Mouse (Mus musculus): ENCODE results near the gene Lpo. TPM values are rescaled to one million over a fixed set of nuclear protein-coding genes. Genes with fewer than 3 reads are reported as not detected.
"Not testable (repeated sequence)": the region's sequence is repeated elsewhere in the genome, so short reads cannot be mapped to it uniquely, and the experiment has no call there.

Lpo gene
- 0.19 TPM in 1 of 2 replicates, not detected in the other for total RNA-seq (2014; rRNA removed; ENCODE audit: low replicate concordance)
- not detected in 2 replicates for polyA plus RNA-seq (2015; fragmentation: Nextera tagmentation; extraction: Ambion mirVana)

DNA sequence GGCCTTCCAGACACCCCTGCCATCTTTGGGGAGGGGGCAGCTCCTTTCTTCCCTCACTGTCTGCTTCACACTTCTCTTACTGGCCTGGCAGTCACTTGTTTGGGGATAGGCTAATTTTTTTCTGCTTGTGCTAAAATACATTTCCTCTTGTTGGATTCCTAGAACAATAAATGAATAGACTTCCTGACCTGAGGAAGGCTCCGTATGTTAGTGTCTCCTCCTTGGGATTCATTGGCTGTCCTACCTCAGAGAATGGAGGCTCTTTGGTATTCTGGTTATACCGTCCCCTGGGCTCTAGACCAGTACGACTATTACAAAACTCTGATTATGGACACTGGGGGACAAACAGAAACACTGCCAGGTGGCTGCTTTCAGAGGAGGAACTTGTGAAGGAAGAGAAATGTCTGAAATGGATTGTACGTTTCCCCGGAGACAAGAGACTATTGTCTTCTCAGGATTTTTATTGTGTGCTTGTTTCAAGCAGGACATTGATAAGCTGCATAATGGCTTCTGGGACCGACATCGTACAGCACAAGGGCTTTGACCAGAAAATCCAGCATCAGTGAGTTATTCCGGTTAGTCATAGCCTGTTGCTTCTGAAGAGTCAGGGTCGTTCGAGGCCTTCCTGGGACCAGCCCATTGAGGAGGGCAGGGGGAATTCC lies at the start of gene Lpo:
Gene Lpo, minus strand, starts transcription at position 51 of the 662 bp plus-strand sequence.
- TF ChIP-seq EP300 (IDR thresholded peaks at IDR 0.05; ENCODE audit: low read depth) (no peak), CTCF (IDR thresholded peaks at IDR 0.05; ENCODE audit: low read depth) (no peak)
- H3K27me3 ChIP-seq (ENCODE audit: control insufficient read depth, insufficient read depth, low read length) = 0 out of 2 replicates have a peak, but pooled peaks cover 5% of the 10 kb centered on the region

DNA sequence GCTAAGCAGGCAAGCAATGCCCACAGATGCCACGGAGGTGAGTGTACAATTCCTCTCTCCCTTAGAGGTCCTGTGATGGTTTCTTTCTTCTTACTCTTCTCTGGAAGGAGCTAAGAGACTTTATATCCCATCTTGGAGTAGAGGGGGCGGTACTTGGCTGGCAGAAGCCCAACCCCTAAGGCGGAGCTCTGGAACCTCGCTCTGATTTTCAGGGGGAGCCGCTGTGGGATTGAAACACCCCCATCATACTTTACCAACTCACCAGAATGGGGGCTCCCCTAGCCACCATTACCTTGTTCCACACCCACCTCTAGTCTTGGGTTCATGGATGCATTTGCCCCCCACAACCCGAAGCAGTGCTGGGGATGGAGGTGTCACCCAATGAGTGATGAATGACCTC lies 47.3 kb upstream of the Lpo start, which contains the start of gene Epx:
Gene Epx, minus strand, starts transcription at position 101 of the 400 bp plus-strand sequence.
- 80% methylated on average over 6 of the region's 6 CpGs for WGBS
- H3K4me2 ChIP-seq (ENCODE audit: low read depth, low read length) = no peak within 1 kb of the TSS
- no peak for TF ChIP-seq EP300 (IDR thresholded peaks at IDR 0.05; ENCODE audit: low read depth)
- no peak for TF ChIP-seq CTCF (IDR thresholded peaks at IDR 0.05; ENCODE audit: low read depth)
- H3K36me3 ChIP-seq (replicated peaks; ENCODE audit: control insufficient read depth, insufficient read depth, low read length) = no peaks in the 10 kb centered on the region
- no peak within 1 kb of the TSS for H3K9ac ChIP-seq (replicated peaks; ENCODE audit: low read depth, low read length)
- H3K9me3 ChIP-seq (replicated peaks; ENCODE audit: control insufficient read depth, low read length) = no peaks in the 10 kb centered on the region
- no peak within 1 kb of the TSS for H3K27ac ChIP-seq (ENCODE audit: low read depth)
- H3K4me1 ChIP-seq (ENCODE audit: control insufficient read depth, insufficient read depth) = no peaks in the 10 kb centered on the region
- ATAC-seq (ENCODE audit: insufficient read depth, low read depth) (no peak), DNase-seq (ENCODE audit: low spot score) (no peak)
- no peak within 1 kb of the TSS for H3K4me3 ChIP-seq (ENCODE audit: low read depth, low read length)
- H3K27me3 ChIP-seq (ENCODE audit: control insufficient read depth, insufficient read depth, low read length) = 0 out of 2 replicates have a peak, but pooled peaks cover 2% of the 10 kb centered on the region

More for the DNA sequence above, at the start of gene Lpo:
- Histone ChIP-seq H3K4me1 (ENCODE audit: control insufficient read depth, insufficient read depth) (no peaks in the 10 kb centered on the region), H3K4me2 (ENCODE audit: low read depth, low read length) (no peak within 1 kb of the TSS), H3K36me3 (replicated peaks; ENCODE audit: control insufficient read depth, insufficient read depth, low read length) (no peaks in the 10 kb centered on the region), H3K4me3 (ENCODE audit: low read depth, low read length) (no peak within 1 kb of the TSS), H3K9ac (replicated peaks; ENCODE audit: low read depth, low read length) (no peak within 1 kb of the TSS), H3K27ac (ENCODE audit: low read depth) (no peak within 1 kb of the TSS), H3K9me3 (replicated peaks; ENCODE audit: control insufficient read depth, low read length) (no peaks in the 10 kb centered on the region)
- ATAC-seq (ENCODE audit: insufficient read depth, low read depth) (no peak), DNase-seq (ENCODE audit: low spot score) (no peak)
- 58% methylated on average over 10 of the region's 10 CpGs for WGBS

DNA sequence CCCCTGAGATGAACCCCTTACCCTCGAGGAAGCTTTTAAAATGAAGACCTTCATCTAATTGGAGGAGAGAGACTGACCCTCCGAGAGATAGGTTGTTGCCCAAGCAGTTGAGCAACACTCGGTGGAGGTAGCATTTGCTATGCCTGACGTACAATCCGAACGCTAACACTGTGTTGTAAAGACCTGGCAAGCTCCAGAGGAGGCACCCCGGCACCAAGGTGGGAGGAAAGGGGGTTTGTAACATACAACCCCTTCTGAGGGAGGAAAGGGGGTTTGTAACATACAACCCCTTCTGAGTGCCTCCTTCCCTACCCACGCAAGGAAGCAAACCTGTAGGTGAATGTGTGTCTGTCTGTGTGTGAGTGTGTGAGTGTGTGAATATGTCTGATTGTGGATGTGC lies 43.7 kb upstream of the Lpo start:
- H3K9me3 ChIP-seq (replicated peaks; ENCODE audit: control insufficient read depth, low read length) = no peaks in the 10 kb centered on the region
- no peaks in the 10 kb centered on the region for H3K4me1 ChIP-seq (ENCODE audit: control insufficient read depth, insufficient read depth)
- no peak for DNase-seq (ENCODE audit: low spot score)
- no peak overlapping the region for H3K4me3 ChIP-seq (ENCODE audit: low read depth, low read length)
- H3K27me3 ChIP-seq (ENCODE audit: control insufficient read depth, insufficient read depth, low read length) = 0 out of 2 replicates have a peak, but pooled peaks cover under 1% of the 10 kb centered on the region
- no peak overlapping the region for H3K9ac ChIP-seq (replicated peaks; ENCODE audit: low read depth, low read length)
- WGBS = 31% methylated on average over 8 of the region's 8 CpGs
- TF ChIP-seq CTCF (IDR thresholded peaks at IDR 0.05; ENCODE audit: low read depth) (no peak), EP300 (IDR thresholded peaks at IDR 0.05; ENCODE audit: low read depth) (no peak)
- H3K4me2 ChIP-seq (ENCODE audit: low read depth, low read length) = no peak overlapping the region
- H3K27ac ChIP-seq (ENCODE audit: low read depth) = no peak overlapping the region
- H3K36me3 ChIP-seq (replicated peaks; ENCODE audit: control insufficient read depth, insufficient read depth, low read length) = no peaks in the 10 kb centered on the region
- ATAC-seq (ENCODE audit: insufficient read depth, low read depth) = no peak

DNA sequence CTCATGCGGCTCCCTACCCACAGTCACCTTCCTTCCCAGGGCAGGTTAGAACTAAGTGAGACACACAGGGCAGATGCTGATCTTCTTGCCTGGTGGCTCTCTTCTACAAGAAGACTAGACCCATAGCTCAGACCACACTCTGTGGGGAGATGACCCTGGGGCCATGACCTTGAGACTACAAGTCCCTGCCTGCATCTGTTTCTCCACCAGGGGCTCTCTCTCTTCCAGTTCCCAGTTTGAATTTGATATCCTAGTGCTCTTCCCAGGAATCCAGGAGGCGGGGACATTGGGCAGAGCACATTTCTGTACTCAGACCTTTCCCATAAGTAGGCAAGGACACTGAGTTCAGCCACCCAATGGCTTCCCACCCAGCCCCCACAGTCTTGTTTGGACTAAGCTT lies 42.0 kb upstream of the Lpo start:
- no peaks in the 10 kb centered on the region for H3K4me1 ChIP-seq (ENCODE audit: control insufficient read depth, insufficient read depth)
- no peak for DNase-seq (ENCODE audit: low spot score)

DNA sequence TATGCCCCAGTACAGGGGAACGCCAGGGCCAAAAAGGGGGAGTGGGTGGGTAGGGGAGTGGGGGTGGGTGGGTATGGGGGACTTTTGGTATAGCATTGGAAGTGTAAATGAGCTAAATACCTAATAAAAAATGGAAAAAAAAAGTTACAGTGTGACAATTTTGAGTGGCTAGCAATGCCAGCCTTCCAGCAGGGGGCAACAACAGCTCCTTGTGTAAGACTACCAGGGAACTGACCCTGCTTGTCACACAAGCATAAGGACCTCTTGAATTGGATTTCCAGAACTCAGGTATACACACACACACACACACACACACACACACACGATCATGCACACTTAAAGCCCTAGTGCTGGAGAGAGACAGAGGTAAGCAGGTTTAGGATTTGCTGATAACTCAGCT lies 38.8 kb upstream of the Lpo start:
- DNase-seq (ENCODE audit: low spot score) = not testable (repeated sequence)

More for the DNA sequence above, 42.0 kb upstream of the Lpo start:
- Histone ChIP-seq H3K27me3 (ENCODE audit: control insufficient read depth, insufficient read depth, low read length) (no peaks in the 10 kb centered on the region), H3K9ac (replicated peaks; ENCODE audit: low read depth, low read length) (no peak overlapping the region), H3K4me3 (ENCODE audit: low read depth, low read length) (no peak overlapping the region), H3K27ac (ENCODE audit: low read depth) (no peak overlapping the region), H3K36me3 (replicated peaks; ENCODE audit: control insufficient read depth, insufficient read depth, low read length) (no peaks in the 10 kb centered on the region), H3K9me3 (replicated peaks; ENCODE audit: control insufficient read depth, low read length) (no peaks in the 10 kb centered on the region), H3K4me2 (ENCODE audit: low read depth, low read length) (no peak overlapping the region)
- TF ChIP-seq CTCF (IDR thresholded peaks at IDR 0.05; ENCODE audit: low read depth) = no peak
- TF ChIP-seq EP300 (IDR thresholded peaks at IDR 0.05; ENCODE audit: low read depth) = no peak
- WGBS = 71% methylated on average over 2 of the region's 2 CpGs
- ATAC-seq (ENCODE audit: insufficient read depth, low read depth) = no peak

DNA sequence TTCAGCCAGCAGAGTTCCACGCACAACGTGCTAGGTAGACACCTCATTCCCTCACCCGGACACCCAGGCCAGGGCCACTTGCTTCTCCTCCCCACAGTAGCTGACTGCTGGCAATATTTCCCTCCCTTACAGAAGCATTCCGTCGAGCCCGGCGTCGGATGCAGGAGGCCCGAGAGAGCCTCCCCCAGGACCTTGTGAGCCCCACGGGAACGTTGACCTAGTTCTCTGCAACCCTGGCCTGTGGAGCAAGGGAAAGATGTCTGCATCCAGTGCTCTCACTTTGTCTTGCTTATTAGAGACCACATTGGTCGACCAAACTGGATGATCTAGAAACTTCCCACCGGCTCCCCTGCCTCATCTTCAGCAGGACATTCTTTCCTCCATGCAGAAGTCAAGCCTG lies 34.7 kb upstream of the Lpo start:
- Histone ChIP-seq H3K4me3 (ENCODE audit: low read depth, low read length) (no peak overlapping the region), H3K36me3 (replicated peaks; ENCODE audit: control insufficient read depth, insufficient read depth, low read length) (peaks cover 5% of the 10 kb centered on the region; the same call in 1 of the 2 replicates), H3K4me2 (ENCODE audit: low read depth, low read length) (no peak overlapping the region), H3K9ac (replicated peaks; ENCODE audit: low read depth, low read length) (no peak overlapping the region), H3K9me3 (replicated peaks; ENCODE audit: control insufficient read depth, low read length) (no peaks in the 10 kb centered on the region), H3K27me3 (ENCODE audit: control insufficient read depth, insufficient read depth, low read length) (no peaks in the 10 kb centered on the region), H3K4me1 (ENCODE audit: control insufficient read depth, insufficient read depth) (no peaks in the 10 kb centered on the region), H3K27ac (ENCODE audit: low read depth) (no peak overlapping the region)
- no peak for ATAC-seq (ENCODE audit: insufficient read depth, low read depth)
- TF ChIP-seq EP300 (IDR thresholded peaks at IDR 0.05; ENCODE audit: low read depth) (no peak), CTCF (IDR thresholded peaks at IDR 0.05; ENCODE audit: low read depth) (no peak)
- DNase-seq (ENCODE audit: low spot score) = no peak
- WGBS = 83% methylated on average over 13 of the region's 13 CpGs

More for the DNA sequence above, 38.8 kb upstream of the Lpo start:
- not testable (repeated sequence) for H3K36me3 ChIP-seq (replicated peaks; ENCODE audit: control insufficient read depth, insufficient read depth, low read length); ATAC-seq (ENCODE audit: insufficient read depth, low read depth); H3K27me3 ChIP-seq (ENCODE audit: control insufficient read depth, insufficient read depth, low read length); H3K4me1 ChIP-seq (ENCODE audit: control insufficient read depth, insufficient read depth); H3K27ac ChIP-seq (ENCODE audit: low read depth); H3K4me2 ChIP-seq (ENCODE audit: low read depth, low read length); H3K4me3 ChIP-seq (ENCODE audit: low read depth, low read length); H3K9ac ChIP-seq (replicated peaks; ENCODE audit: low read depth, low read length); H3K9me3 ChIP-seq (replicated peaks; ENCODE audit: control insufficient read depth, low read length)
- WGBS = 76% methylated on average over 1 of the region's 2 CpGs
